Mouse (Mus musculus): ENCODE data around the gene Cyb561.

- TF ChIP-seq CTCF (IDR thresholded peaks at IDR 0.05) (no peak), EP300 (IDR thresholded peaks at IDR 0.05) (no peak)
Observed at GRCm38 (mm10) chr11:105911149-105911548, 42.0 kb downstream of the Cyb561 start.

Measured in lung, postnatal 0 days (tissue).